Mouse (Mus musculus): ENCODE data around the gene Mcf2l. TPM values are rescaled to one million over a fixed set of nuclear protein-coding genes. Genes with fewer than 3 reads are reported as not detected.

Gene Mcf2l
- polyA plus RNA-seq, 1 experiment = 57.7 TPM

- no peak overlapping the region for H3K4me3 ChIP-seq (replicated peaks)
- TF ChIP-seq FLI1 (IDR thresholded peaks at IDR 0.05; ENCODE audit: low read length) = no peak
- TF ChIP-seq GATA1 (IDR thresholded peaks at IDR 0.05; ENCODE audit: borderline replicate concordance, low read length) = no peak
Measured at GRCm38 (mm10) chr8:12996831-12997275, 123.2 kb downstream of the Mcf2l start.

GRCm38 (mm10) chr8:12998331-12998730 is 124.7 kb downstream of the Mcf2l start:
- peaks cover 99% of the 10 kb centered on the region for H3K36me3 ChIP-seq (replicated peaks; ENCODE audit: low read length)
- no peaks in the 10 kb centered on the region for H3K4me1 ChIP-seq
- H3K4me3 ChIP-seq (replicated peaks) = no peak overlapping the region
- no peaks in the 10 kb centered on the region for H3K9me3 ChIP-seq
- H3K27me3 ChIP-seq (replicated peaks) = peaks cover 46% of the 10 kb centered on the region
- no peak for TF ChIP-seq FLI1 (IDR thresholded peaks at IDR 0.05; ENCODE audit: low read length)
- TF ChIP-seq GATA1 (IDR thresholded peaks at IDR 0.05; ENCODE audit: borderline replicate concordance, low read length) = no peak

More at GRCm38 (mm10) chr8:12996831-12997275, 123.2 kb downstream of the Mcf2l start:
- peaks cover 99% of the 10 kb centered on the region for H3K36me3 ChIP-seq (replicated peaks; ENCODE audit: low read length)
- H3K9me3 ChIP-seq = no peaks in the 10 kb centered on the region
- peaks cover 41% of the 10 kb centered on the region for H3K27me3 ChIP-seq (replicated peaks)
- peaks cover 5% of the 10 kb centered on the region; the same call in 1 of the 2 replicates for H3K4me1 ChIP-seq

- Histone ChIP-seq H3K36me3 (replicated peaks; ENCODE audit: low read length) (peaks cover 99% of the 10 kb centered on the region), H3K4me1 (peaks cover 8% of the 10 kb centered on the region; the same call in 1 of the 2 replicates), H3K27me3 (replicated peaks) (peaks cover 45% of the 10 kb centered on the region), H3K9me3 (no peaks in the 10 kb centered on the region), H3K4me3 (replicated peaks) (no peak overlapping the region)
- TF ChIP-seq GATA1 (IDR thresholded peaks at IDR 0.05; ENCODE audit: borderline replicate concordance, low read length) = no peak
Measured at GRCm38 (mm10) chr8:12999793-13000192, 126.2 kb downstream of the Mcf2l start.

GRCm38 (mm10) chr8:13007458-13007857 is 133.9 kb downstream of the Mcf2l start:
- Histone ChIP-seq H3K27me3 (replicated peaks) (peaks cover 39% of the 10 kb centered on the region), H3K4me1 (peaks cover 27% of the 10 kb centered on the region), H3K9me3 (no peaks in the 10 kb centered on the region), H3K4me3 (replicated peaks) (no peak overlapping the region), H3K36me3 (replicated peaks; ENCODE audit: low read length) (peaks cover 100% of the 10 kb centered on the region)
- no peak for TF ChIP-seq GATA1 (IDR thresholded peaks at IDR 0.05; ENCODE audit: borderline replicate concordance, low read length)
- no peak for TF ChIP-seq FLI1 (IDR thresholded peaks at IDR 0.05; ENCODE audit: low read length)

- peaks cover 100% of the 10 kb centered on the region for H3K36me3 ChIP-seq (replicated peaks; ENCODE audit: low read length)
- no peak overlapping the region for H3K4me3 ChIP-seq (replicated peaks)
- TF ChIP-seq GATA1 (IDR thresholded peaks at IDR 0.05; ENCODE audit: borderline replicate concordance, low read length) (no peak), FLI1 (IDR thresholded peaks at IDR 0.05; ENCODE audit: low read length) (no peak)
- peaks cover 14% of the 10 kb centered on the region for H3K4me1 ChIP-seq
- peaks cover 43% of the 10 kb centered on the region for H3K27me3 ChIP-seq (replicated peaks)
- no peaks in the 10 kb centered on the region for H3K9me3 ChIP-seq
Measured at GRCm38 (mm10) chr8:13010313-13010712, 136.7 kb downstream of the Mcf2l start.

GRCm38 (mm10) chr8:13019560-13019959 is 146.0 kb downstream of the Mcf2l start:
- Histone ChIP-seq H3K27me3 (replicated peaks) (peaks cover 34% of the 10 kb centered on the region), H3K9me3 (no peaks in the 10 kb centered on the region), H3K4me1 (peaks cover 22% of the 10 kb centered on the region), H3K36me3 (replicated peaks; ENCODE audit: low read length) (peaks cover 66% of the 10 kb centered on the region), H3K4me3 (replicated peaks) (no peak overlapping the region)
- no peak for TF ChIP-seq FLI1 (IDR thresholded peaks at IDR 0.05; ENCODE audit: low read length)
- no peak for TF ChIP-seq GATA1 (IDR thresholded peaks at IDR 0.05; ENCODE audit: borderline replicate concordance, low read length)

- TF ChIP-seq FLI1 (IDR thresholded peaks at IDR 0.05; ENCODE audit: low read length) = no peak
- TF ChIP-seq GATA1 (IDR thresholded peaks at IDR 0.05; ENCODE audit: borderline replicate concordance, low read length) = no peak
- Histone ChIP-seq H3K4me1 (peaks cover 32% of the 10 kb centered on the region), H3K4me3 (replicated peaks) (no peak overlapping the region), H3K27me3 (replicated peaks) (peaks cover 41% of the 10 kb centered on the region), H3K36me3 (replicated peaks; ENCODE audit: low read length) (peaks cover 43% of the 10 kb centered on the region), H3K9me3 (no peaks in the 10 kb centered on the region)
Measured at GRCm38 (mm10) chr8:13021830-13022229, 148.2 kb downstream of the Mcf2l start.

GRCm38 (mm10) chr8:13025487-13026224 is 152.1 kb downstream of the Mcf2l start, which contains the start of gene F7:
TSS of gene F7 (plus strand) at chr8:13026034.
- no peak within 1 kb of the TSS for H3K4me3 ChIP-seq (replicated peaks)
- peaks cover 45% of the 10 kb centered on the region for H3K27me3 ChIP-seq (replicated peaks)
- no peaks in the 10 kb centered on the region for H3K9me3 ChIP-seq
- peaks cover 41% of the 10 kb centered on the region for H3K4me1 ChIP-seq
- H3K36me3 ChIP-seq (replicated peaks; ENCODE audit: low read length) = peaks cover 6% of the 10 kb centered on the region
- no peak for TF ChIP-seq FLI1 (IDR thresholded peaks at IDR 0.05; ENCODE audit: low read length)
- TF ChIP-seq GATA1 (IDR thresholded peaks at IDR 0.05; ENCODE audit: borderline replicate concordance, low read length) = no peak

- no peaks in the 10 kb centered on the region for H3K9me3 ChIP-seq
- H3K4me1 ChIP-seq = peaks cover 46% of the 10 kb centered on the region
- H3K4me3 ChIP-seq (replicated peaks) = no peak overlapping the region
- TF ChIP-seq GATA1 (IDR thresholded peaks at IDR 0.05; ENCODE audit: borderline replicate concordance, low read length) (no peak), FLI1 (IDR thresholded peaks at IDR 0.05; ENCODE audit: low read length) (no peak)
- peaks cover 50% of the 10 kb centered on the region for H3K27me3 ChIP-seq (replicated peaks)
- no peaks in the 10 kb centered on the region for H3K36me3 ChIP-seq (replicated peaks; ENCODE audit: low read length)
Measured at GRCm38 (mm10) chr8:13027615-13028014, 154.0 kb downstream of the Mcf2l start.

GRCm38 (mm10) chr8:13028482-13028881 is 154.9 kb downstream of the Mcf2l start:
- peaks cover 55% of the 10 kb centered on the region for H3K4me1 ChIP-seq
- no peaks in the 10 kb centered on the region for H3K9me3 ChIP-seq
- H3K27me3 ChIP-seq (replicated peaks) = peaks cover 51% of the 10 kb centered on the region
- H3K4me3 ChIP-seq (replicated peaks) = no peak overlapping the region
- TF ChIP-seq FLI1 (IDR thresholded peaks at IDR 0.05; ENCODE audit: low read length) (no peak), GATA1 (IDR thresholded peaks at IDR 0.05; ENCODE audit: borderline replicate concordance, low read length) (no peak)
- no peaks in the 10 kb centered on the region for H3K36me3 ChIP-seq (replicated peaks; ENCODE audit: low read length)

Measured in megakaryocyte, embryonic 14.5 days (primary cell).